Mouse (Mus musculus) ES-E14 (cell line): ENCODE data around the gene Rbm34.

Source experiments
- CHD2 ChIP-seq: IDR thresholded peaks from 2 replicates; pipeline ENCODE4 v1.6.1; 2014; ENCODE audit warnings: mild to moderate bottlenecking, low read depth, low read length, inconsistent platforms
- HCFC1 ChIP-seq: IDR thresholded peaks from 2 replicates; pipeline ENCODE4 v1.6.1; 2012; ENCODE audit warnings: low read length, inconsistent platforms, borderline replicate concordance; ENCODE audit not compliant: insufficient read depth
- MAFK ChIP-seq: IDR thresholded peaks from 2 replicates; pipeline ENCODE4 v1.6.1; 2014; ENCODE audit warnings: mild to moderate bottlenecking, low read depth, low read length, inconsistent platforms; ENCODE audit not compliant: insufficient read depth
- ZC3H11A ChIP-seq: IDR thresholded peaks from 2 replicates; pipeline ENCODE4 v1.6.1; 2012; ENCODE audit warnings: low read depth, mild to moderate bottlenecking, inconsistent platforms, low read length, borderline replicate concordance
- ZNF384 ChIP-seq: IDR thresholded peaks from 2 replicates; pipeline ENCODE4 v1.6.1; 2012; ENCODE audit warnings: low read depth, low read length, inconsistent platforms

DNA sequence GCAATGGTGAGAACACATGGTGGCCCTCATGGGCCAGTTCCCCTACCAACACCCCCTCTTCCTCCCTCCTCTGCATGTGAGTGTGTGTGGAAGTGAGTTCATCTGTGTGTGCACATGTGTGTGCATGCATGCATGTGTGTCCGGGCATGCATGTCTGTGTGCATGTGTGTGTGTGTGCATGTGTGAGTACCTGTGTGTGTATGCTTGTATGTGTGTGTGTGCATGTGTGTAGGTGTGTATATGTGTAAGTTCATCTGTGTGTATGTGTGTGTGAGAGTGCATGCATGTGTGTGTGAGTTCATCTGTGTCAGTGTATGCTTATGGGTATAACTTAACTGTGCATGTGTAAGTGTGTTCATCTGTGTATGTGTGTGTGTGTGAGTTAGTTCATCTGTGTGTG lies 52.5 kb downstream of the Rbm34 start:
- TF ChIP-seq ZNF384 (no peak), ZC3H11A (no peak), CHD2 (no peak), HCFC1 (no peak), MAFK (no peak)
